Mouse (Mus musculus): Measurements from ENCODE around the gene Gstm2.
"Not testable (repeated sequence)": the region's sequence is repeated elsewhere in the genome, so short reads cannot be mapped to it uniquely, and the experiment has no call there.

The Gstm2 gene

DNA sequence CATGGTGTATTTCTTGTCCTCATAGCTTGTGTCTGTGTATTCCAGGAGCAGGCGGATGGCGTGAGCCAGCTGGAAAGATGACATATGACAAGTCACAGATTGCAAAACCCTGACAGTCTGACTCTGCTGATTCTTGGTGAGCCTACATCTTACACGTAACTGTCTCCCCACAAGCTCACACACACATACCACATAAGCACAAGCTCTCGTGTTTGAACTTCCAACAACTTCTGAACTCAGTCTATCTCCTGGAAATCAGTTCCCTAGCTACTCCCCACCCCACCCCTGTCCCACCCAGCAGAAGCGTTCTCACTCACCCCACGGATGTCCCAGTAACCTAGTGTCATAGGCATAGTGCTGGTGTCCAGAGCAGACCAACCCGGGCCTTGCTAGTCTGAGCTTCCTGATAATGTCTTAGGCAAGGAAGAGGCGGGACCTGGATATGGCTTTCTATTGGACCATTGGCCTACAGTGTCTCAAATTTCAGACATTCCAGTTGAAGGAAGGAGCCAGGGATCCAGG, at the start of gene Gstm2:
TSS of gene Gstm2 (minus strand) at position 413 of the 522 bp plus-strand sequence.
- DNase-seq = peak; percentile 59

DNA sequence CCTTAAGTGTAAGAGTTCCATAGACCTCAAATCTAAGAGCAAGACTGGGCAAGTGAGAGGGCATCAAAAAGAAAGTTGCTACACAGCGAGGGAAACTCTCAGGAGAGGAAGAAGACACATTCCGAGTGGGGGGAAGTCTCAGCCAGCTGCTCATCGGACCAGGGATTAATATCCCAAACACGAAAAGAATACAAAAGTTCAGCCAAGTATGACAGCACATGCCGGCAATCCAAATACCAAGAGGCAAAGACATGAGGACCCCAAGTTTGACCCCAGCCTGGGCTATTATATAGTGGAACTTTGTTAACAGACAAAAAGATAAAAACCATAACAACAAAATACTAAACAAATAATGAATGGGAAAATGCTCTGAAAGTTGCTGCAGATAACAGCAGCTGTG, 46.9 kb upstream of the Gstm2 start:
- DNase-seq = no peak

DNA sequence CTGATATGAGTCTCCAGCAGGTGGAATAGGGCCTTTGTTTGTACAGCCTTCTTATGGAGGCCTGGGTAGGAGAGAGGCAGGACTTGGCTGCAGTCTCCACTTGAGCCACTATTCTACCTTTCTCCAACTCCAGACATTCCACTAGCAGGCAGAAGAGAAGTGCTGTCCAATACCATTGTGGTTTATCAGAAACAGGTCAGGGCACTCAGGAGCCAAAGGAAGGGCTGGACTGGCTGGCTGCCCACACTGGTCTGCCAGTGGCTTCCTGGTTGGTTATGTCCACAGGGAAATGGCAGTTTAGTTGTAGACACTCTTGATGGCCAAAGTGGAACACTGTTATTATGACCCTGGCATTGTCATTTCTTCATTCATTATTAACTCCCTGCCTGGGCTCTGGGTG, 45.9 kb upstream of the Gstm2 start:
- no peak for DNase-seq

DNA sequence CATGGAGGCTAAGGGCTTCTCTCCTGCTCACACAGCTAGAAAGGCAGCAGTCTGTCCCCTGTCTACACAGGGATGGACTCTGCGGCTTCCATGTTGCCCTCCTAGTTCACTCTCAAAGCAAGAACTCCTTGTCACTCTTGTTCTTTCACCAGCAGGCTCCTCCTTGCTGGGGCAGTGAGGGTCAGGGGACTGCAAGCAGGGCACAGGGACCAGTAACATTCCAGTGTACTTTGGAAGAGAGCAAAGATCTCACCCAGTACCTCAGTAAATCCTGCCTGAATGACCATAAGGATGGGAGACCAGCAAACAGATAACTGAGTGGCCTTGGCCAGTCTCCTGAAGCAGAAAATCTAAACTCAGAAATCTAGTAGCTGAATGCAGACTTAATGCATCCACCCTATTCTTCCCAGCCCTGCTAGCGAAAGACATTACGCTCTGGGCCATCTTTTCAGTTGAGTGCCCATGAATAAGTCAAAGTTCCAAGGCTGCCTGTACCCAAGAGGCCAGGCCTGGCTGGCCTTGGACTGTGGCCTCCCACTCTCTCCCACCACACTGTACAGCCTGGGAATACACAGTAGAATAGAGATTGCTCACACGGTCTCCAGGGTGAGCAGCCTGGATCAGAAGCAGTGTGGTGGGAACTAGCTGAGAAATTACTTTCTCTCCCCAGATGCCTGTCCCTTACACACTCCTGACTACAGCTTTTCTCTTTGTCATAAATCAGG, 42.5 kb upstream of the Gstm2 start:
- no peak for DNase-seq

DNA sequence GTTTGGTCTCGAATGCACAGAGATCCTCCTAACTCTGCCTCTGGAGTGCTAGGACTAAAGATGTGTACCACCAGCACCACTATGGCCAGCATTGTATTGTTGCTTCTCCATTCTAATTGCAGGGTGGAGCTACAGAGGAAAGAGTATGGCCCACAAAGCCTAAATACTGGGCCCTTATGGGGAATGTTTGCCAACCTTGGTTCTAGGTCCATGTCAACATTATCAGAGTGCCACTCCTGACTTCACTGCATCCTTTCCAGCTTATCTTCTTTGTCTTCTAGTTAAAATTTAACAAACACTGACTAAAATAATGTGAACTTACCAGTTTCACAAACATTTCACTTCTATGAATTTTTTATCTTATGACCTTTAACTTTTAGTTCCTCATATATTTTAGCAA, 40.3 kb upstream of the Gstm2 start:
- no peak for DNase-seq

DNA sequence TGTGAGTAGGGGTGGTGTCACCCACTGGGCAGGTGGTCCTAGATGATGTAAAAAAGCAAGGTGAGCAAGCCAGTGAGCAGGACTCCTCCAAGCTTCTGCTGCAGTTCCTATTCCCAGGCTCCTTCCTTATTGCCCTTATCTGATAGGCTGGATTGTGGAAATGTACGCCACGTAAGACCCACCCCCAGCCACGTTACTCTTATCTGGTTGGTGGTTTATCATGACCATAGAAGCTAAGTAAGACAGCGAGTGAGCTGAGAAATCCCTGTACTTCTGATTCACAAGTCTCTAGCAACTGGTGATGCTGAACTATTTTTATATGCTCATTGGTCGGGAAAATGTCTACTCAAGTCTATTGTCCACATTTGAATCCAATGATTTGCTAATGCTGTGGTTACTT, 39.8 kb upstream of the Gstm2 start:
- DNase-seq = no peak

DNA sequence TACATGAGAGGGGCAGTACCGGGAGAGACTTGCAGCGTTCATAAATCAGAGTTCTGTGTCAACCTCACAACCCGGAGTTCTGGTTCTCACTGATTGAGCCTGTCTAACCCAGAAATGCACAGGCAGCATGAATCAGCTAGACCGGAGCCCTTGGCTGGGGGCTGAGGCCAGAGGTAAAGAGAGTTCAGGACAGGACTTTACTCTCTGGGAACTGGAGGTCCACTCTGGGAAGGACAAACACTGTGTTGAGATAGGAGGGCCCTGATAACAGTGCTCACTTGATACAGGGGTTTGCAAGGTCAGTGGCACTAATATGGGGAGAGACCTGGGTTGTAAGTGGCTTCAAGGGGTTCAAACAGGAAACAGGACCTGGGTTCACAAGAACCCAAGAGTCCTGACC, 39.1 kb upstream of the Gstm2 start:
- DNase-seq = no peak

DNA sequence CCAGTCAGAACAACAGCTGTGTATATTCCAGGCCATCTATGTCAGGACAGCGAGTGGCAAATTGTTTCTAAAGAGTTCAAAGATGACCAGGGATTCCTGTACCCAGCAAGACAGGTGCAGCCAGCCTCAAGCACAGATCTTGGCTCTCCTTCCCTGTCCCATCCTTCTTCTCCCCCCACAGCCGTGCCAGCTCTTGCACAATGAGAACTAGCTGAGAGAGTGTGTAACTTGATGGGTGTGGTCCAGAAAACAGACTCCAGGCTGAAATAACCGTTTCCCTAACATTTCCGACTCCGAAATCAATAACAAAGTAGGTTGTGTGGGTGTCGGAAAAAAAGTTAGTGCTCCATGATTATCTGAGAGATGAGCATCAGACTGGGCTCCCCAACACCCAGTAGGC, 36.4 kb upstream of the Gstm2 start:
- peak; percentile 59 for DNase-seq

DNA sequence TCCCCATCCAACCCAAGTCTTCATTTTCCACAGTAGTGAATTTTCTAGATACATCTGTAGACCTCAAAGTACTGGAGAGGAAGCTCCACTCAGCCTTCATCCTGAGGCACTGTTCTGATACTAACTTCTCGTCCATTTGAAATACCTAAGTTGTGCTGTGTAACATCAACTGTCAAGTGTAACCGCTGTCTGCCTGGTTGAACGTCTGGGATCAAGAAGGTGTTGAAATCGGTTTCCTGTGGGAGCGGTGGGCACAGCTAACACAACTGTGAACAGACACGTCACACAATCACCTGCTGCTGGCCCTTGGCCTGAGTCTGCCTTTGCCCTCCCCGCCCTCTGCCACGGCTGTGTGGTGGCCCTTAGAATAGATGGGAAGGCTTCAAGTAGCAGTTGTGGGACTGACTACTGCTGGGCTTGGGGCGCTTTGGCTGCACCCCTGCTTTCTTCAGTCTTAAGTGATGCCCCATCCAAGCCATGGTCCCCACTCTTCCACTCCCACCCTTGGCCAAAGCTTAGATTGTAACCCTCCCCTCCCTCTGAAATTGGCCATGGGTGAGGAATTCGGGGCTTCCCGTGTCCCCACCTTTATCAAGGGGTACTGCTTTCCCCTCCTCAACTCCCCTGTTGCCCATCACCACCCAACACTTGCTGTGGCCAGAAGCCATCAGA, 34.2 kb upstream of the Gstm2 start:
- not testable (repeated sequence) for DNase-seq

DNA sequence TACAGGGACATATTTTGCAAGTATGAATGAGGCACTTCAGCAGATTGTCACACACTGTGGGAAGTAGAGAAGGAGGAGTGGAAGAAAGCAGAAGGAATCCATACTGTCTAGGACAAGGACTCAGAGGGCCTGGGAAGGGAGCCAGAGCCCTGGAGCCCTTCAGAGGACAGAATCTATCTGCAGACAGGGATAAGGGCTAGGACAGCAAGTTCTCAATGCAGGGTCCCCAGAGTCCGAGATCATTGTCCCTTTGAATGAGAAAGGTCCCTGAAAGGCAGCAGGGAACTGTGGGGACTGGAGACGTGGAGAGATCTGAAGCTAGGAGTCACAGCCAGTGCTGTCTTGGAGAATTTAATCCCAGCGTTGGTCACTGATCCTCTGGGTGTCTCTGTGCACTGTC, 33.0 kb upstream of the Gstm2 start:
- not testable (repeated sequence) for DNase-seq

DNA sequence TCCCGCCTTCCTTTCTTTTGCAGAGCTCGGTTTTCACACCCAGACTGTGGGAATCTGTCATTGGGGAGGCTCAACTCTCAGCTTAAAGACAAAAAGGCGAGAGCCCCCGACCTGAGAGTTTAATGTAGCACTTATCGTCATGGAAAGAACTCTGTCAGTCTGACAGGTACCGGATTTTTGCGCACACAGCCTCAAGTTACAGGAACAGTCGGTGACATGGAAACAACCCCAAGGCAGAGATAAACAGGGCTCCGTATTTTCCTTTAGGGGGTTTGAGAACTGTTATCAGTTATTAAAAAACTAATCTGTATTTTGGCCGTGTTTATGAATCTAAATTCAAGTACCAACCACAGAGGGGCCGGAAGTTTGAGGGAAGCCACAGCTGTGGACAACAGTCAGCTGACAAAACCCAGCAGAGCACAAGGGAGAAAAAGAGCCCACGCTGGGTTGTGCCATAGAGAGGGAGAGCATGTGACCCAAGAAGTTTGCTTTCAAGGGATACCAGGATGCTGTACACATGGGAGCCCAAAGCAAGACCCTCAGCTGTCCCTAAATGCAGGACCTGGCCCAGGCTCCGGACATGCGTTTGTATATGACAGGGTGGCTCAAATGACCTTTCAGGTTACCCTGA, 32.1 kb upstream of the Gstm2 start:
- DNase-seq = peak; percentile 38

DNA sequence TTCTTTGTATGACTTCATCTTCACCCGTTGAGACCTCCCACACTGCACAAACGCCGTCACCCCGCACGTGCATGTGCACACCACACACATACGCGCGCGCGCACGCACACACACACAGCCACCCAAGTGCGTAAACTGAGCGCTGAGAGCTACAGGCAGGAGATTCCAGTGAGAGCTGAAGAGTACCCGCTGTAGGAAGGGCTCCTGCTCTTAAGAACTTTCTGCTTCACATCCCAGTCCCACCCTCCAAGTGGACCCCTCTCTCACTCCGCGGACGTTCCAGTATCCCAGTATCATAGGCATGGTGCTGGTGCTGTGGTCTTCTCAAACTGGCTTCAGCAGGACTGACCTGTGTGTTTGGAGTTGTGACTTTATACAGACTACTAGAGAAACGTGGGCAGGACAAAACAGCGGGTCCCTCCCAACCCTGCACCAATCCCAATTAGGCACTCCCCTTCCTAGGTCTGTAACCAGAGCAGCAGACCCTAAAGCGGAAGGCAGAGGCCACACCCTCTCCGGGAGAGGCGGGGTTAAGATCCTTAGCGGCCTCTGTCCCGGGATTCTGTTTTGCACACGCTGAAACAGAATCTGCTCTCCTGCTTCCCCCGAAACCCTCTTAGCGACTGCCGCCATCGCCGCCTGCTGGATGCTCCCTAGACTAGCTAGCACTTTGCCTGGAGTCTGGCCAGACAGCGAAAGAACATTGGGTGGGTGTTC, 31.4 kb upstream of the Gstm2 start, which contains the start of gene Gstm1:
TSS of gene Gstm1 (minus strand) at position 501 of the 717 bp plus-strand sequence.
- peak; percentile 95 for DNase-seq

DNA sequence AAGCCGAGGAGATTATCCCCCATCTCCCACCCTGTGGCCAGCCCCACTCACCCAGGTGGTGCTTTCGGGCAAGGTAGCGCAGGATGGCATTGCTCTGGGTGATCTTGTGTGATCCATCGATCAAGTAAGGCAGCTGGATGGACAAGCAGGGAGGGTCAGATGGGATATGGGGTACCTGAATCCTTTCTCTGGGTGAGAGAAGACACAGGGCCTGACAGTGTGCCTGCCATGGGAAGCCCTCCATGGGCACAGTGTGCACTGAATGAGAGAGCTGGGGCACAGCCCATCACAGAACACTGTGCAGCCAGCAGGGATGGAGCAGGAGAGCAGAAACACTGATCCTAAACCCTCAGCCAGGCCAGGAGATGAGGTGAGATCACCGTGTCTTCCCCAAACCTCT, 30.2 kb upstream of the Gstm2 start:
- not testable (repeated sequence) for DNase-seq

DNA sequence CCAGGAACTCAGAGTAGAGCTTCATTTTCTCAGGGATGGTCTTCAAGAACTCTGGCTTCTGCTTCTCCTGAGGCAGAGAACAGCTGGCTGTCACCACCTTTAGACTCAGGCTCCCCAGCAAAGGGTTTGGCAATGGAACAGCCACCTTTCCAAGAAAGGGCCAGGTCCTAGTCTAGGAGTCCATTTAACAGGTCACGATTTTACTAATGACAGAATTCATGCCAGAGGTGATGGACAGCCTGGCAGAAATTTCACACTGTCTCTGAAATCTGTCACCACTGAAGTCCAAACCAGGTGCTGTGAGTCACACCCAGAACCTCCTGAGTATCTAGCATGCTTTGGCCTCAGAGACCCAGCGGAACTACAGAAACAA, 28.7 kb upstream of the Gstm2 start:
- DNase-seq = no peak

DNA sequence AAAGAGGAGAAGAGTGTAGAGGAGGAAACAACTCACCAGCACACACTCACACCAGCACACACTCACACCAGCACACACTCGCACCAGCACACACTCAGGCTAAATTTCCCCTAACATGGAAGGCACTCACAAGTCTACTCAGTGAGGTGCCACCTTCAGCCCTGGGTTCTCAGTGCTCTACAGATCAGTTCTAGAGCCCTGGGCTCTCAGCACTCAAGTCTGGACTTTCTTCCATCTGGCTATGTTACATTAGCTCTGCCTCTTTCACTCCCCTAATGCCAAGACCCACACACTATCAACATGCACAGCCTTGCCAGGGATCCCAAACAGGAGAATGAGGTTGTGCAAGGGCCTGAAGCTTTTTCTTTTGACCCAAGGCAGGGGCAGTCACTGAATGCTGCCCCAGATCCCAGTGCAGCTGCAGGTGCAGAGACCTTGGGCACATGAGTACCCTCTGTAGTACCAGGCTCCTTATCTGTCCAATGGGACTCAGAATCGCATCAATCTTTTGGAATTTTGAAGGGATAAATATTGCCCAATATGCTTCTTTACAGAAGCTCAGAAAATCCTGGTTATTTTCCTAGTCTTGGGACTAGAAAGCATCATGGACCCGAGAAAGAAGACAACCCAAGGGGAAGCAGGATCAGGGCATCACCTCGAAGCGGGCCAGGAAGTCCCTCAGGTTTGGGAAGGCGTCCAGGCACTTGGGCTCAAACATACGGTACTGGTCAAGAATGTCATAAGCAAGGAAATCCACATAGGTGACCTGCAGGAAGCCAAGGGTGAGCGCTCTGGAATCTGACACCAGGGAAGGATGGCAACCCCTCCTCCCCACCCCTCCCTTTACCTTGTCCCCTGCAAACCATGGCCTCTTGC, 28.1 kb upstream of the Gstm2 start:
- DNase-seq = no peak

DNA sequence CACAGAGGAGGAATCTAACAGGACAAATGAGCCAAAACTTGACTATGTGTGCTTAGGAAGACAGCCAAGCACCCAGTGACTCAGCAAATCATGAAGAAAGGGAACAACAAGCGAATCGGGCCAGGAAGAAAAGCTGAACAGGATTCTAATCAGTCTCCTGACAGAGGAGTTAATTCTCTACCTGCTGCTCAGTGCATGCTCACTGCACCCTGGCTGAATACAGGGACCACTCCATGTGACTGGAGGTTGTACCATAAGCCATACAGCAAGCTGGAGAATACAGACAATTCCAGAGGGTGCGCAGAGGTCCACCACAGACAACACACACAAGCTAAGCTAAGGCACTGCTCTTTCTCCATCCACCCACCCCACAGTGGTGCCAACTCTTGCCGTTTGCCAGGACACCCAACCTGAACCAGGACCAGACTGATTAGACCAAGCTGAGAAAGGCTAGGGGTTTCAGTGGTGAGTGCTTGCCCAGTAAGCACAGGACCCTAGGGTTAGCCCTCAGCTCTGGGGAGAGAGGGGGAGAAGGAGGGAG, 27.1 kb upstream of the Gstm2 start:
- peak; percentile 64 for DNase-seq

DNA sequence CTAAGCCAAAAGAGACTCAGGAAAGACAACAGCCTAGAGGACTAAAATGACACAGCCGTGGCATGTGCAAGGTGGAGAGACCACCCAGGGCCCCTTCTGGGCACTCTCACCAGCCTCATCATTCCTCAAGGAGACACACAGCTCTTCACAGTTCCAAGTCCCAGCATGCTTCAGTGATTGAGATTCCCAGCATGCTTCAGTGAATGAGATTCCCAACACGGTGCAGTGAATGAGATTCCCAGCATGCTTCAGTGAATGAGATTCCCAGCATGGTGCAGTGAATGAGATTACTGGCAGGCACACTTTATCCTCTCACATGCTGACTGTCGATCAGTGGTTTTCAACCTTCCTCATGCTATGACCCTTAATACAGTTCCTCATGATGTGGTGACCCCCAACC, 25.3 kb upstream of the Gstm2 start:
- DNase-seq = no peak

DNA sequence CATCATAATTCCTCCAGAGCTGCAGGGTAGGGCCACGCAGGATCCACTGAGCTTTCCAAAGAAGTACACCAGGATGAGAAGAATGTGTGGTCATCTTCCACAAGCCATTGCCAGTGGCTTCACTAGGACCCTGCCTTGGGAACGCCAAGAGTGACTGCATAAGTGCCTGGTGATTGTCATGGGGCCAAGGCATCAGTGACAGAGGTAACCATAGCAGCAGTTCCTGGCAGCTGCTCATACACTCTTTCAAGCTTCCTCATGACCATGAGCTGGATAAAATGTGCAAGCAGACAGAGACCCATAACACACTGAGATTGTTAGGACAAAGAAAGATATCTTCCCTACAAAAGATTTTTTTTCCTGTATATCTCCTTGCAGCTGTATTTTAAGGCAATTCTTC, 24.0 kb upstream of the Gstm2 start:
- peak; percentile 36 for DNase-seq

DNA sequence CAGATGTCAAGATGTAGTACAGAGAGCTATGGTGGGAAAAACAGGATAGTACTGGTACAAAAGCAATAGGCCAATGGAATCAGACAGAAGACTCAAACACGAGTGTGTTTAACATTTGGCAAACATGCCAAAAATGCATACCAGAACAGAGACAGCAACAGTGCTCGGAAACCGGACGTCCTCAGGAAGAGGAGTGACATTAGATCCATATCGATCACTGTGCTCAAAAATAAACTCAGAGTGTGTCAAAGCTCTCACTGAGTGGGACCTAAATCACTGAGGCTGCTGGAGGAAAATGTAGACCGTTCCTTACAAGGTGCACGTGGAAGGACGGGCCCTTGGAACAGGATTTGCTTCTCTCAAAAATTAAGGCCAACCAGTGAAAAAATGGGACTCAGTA, 15.8 kb upstream of the Gstm2 start:
- peak; percentile 26 for DNase-seq

DNA sequence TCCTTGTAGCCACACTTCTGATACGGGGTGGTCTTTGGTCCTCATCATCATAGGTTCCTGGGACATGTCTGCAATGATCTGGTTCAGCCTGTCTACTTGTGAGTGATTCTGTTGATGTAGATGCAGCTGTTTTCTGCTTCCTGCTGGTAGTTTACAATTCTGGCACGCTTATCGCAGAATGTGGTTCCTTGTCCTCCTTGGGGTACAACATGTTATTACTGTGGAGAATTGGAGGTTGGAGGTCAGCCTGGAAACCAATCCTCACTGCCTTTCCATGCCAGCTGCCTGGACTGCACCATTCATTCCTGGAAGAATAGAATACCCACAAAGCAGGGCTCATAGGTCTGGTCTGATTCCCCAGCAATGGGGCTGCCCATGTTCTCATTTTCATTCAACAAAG, 13.2 kb upstream of the Gstm2 start:
- DNase-seq = no peak

DNA sequence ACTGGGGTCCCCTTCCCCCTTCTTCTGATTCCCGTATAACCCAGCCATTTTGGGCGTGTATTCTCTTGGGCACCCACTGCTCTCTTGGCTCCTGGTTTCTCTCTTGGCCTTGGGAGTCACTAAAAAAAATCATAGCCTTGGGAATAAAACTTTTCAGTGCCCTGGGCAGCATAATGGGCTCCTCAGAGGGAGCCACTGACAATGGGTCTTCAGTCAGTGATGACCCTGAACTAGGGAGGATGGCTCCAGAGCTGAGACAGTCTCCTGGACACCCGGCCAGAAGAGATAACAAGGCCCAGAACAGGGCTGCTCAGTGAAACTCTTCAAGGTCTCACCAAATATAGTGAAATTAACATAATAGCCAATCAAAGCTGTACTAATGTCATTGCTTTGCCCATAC, 12.3 kb upstream of the Gstm2 start:
- no peak for DNase-seq

DNA sequence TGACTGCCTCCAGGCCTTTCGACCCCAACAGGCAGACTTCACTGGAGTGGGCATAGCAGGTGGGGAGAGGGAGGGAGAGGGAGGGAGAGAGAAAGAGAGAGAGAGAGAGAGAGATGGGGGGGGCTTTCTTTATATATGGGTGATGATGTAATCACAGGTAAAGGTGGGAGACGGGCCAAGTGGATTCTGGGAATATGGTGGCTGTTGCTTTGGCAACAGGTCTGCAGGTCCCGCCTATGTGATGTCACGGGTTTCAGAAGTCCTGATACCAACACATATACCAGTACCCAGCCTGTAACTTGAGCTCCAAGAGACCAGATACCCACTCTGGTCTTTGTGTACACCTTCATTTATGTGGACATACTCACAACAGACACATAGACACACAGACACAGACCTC, 10.3 kb upstream of the Gstm2 start:
- DNase-seq = no peak

Measured in lung, postnatal 14 days (tissue).